Mouse (Mus musculus) c-Kit-positive CD71-positive TER-119-negative erythroid progenitor cells, embryonic 14.5 days (primary cell): ENCODE measurements around the gene Zdbf2.

ENCODE experiments used
- DNase-seq: peaks from one replicate; pipeline ENCODE4 v3.0.0-alpha.2; 2013; ENCODE audit warnings: low read depth

The Zdbf2 gene

DNA sequence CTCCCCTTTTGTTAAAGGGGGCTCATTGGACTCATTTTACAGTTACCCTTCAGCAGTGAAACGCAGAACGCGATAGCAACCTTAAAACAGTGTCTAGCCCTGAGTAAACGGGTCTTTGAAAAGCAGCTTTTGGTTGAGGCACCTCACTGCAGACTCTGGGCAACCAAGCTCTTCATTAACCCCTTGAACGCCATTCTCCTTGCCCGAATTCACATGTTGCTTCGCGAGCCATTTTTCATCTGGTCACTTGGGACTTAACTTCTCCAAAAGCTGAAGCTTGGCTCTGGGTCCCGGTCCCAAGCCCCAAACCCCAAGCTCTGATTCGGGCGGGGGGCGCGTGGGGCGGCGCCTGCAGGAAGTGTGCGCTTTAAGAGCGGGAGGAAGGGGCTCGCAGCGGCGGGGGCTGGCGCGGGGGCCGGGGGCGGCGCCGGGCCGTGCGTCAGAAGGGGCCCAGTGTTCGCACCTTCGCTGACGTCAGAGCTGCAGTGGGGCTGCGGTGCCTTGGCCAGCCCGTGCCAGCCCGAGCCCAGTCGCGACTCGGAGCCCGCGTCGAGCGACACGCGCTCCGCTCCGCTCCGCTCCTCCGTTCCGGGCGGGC is at the start of gene Zdbf2:
TSS of gene Zdbf2 (plus strand) at position 525 of the 598 bp plus-strand sequence.
- DNase-seq = no peak

DNA sequence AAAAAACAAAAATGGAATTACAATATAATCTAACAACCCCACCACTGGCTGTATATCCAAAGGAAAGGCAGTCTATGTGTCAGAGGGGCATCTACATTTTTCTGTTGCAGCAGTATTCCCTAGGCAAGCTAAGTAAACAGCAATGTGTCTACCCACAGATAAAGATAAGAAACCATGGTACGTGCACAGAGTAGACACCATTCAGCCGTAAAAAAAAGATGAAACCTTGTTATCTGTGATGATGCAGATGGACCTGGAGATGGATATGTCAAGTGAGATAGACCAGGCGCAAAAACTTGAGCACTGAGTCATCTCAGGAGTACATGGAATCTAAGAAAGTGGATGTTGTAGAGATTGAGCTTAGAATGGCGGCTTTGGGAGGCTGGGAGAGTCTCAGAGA is 48.1 kb upstream of the Zdbf2 start:
- no peak for DNase-seq

DNA sequence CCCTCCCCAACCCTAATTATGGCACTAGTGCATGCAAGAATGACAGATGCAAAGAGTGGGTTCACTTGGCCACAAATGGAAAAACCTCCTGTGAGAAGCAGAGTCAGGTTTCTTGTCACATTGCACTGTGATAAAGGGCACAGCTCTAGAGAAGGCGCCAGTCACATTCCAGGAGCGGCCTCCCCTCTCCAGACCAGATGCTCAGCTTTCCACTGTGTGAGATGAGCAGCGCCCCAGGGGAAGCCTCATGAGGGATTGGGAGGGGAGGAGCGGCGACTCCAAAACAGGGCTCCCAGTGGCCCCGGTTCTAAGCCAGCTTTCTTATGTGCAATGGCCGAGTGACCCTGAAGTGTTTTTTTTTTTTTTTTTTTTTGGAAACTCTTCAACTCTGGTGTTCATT is 47.2 kb upstream of the Zdbf2 start:
- DNase-seq = no peak

DNA sequence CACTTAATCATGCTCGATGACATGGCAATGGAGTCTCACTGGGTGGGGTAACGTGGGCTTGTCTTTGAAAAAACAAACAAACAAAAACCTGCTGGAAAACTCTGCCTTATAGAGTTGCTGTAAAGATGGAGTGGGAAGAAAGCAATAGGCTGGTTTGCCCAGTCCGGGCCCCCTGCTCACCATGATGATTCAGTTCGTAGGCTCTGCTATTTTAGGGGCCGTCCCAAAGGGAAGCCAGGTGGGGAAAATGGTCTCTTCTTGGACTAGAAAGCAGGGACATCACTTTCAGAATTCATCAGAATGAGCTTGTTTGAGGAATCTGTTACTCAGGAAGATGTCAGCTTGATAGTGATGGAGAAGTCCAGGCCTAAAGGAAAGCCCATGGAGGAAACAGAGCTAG is 45.8 kb upstream of the Zdbf2 start:
- no peak for DNase-seq

DNA sequence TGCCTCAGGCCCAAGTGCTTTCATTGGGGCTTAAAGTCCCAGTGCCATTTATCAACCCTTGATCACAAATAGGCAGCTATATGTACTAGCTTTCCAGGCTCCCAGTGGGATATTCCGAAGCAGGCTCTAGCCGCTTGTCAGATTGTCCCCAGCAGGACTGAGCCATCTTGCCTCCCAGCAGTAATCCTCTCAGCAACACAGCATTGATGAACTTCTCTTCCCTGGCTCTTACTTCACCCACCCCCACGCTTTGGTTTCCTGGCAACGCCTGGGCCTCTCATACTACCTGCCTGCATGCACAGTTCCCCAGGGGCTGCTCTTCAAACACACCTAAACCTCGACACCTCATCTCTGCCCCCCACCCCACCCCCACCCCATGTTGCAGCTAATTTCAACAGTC is 35.7 kb upstream of the Zdbf2 start:
- no peak for DNase-seq

DNA sequence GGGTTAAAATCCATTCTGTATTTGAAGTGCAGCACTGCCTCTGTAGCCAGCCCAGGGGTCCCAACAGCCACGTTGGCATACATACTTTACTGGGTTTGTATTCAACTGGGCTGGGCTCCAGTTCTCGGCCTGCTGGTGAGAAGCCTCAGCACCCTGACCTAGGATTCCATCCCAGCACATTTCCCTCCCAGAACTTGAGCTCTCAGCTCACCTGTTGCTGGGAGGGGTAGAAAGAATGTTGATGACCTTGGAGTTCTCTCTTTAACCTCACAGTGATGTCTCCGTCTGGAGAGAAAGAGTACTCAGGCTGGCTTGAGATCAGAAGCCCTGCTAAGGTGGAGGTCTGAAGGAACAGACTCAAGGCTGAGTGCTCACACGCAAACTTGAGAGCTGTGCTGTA is 33.8 kb upstream of the Zdbf2 start:
- DNase-seq = no peak

DNA sequence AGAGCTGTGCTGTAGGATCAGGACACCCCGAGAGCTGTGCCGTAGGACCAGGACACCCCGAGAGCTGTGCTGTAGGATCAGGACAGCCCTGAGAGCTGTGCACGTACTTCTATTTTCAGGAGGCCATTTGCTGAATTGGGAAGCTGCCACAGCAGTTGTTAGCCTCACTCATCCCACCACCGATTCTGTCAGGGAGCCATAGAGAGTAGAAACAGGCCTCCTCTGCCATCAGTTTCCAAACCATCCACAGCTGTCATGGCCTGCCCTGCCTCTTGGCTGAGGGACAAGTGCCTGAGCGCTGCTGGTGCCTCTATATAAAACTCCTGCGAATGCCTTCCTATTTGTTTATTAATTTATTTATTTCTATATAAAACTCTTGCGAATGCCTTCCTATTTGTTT is 33.3 kb upstream of the Zdbf2 start:
- no peak for DNase-seq

DNA sequence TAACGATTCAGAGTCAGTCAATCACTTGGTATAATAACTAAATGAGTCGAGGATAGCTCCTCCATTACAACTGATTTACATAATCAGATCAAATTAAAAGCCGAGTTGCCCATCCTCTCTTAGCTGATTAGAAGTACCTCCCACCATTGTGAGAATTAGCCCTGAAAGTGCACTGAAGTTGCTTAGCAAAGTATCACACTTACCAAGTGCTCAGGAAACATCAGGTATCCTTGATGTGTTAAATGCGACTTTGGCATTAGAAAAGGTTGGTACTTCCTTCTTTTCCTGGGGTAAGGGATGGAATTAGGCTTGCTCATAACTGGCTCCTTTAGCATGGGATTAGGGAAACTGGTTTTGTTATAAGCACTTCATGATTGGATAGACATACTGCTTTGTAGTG is 29.2 kb upstream of the Zdbf2 start:
- DNase-seq = no peak

DNA sequence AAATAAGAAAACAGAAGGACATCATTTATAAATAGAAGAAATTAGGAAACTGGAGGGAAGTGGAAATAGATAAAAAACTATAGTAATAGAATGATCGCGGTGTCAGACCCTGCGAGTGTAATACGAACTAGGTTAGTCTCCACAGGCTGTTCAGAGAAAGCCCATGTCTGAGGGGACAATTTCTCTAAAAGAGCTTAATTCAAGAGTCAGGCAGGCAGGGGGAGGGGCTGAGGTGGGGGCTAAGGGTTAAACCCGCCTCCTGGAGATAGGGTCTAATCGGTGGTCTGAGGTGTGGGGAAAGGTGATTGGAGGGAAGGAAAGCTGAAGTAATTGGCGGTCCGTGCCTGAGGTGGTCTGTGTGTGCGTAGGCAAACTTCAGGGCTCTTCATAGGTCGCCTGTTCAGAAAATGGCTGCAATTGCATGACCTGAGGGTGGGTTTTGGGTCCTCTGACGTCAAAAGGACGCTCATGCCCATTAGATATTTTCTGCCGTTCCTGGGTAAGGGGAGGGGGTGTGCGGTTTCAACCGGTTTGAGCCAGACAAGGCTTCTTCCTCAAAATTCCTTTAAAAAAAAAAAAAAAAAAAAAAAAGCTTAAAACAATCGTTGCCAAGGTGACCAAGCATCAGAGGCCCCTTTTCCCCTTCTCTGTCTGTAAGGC is 26.1 kb upstream of the Zdbf2 start:
- no peak for DNase-seq

DNA sequence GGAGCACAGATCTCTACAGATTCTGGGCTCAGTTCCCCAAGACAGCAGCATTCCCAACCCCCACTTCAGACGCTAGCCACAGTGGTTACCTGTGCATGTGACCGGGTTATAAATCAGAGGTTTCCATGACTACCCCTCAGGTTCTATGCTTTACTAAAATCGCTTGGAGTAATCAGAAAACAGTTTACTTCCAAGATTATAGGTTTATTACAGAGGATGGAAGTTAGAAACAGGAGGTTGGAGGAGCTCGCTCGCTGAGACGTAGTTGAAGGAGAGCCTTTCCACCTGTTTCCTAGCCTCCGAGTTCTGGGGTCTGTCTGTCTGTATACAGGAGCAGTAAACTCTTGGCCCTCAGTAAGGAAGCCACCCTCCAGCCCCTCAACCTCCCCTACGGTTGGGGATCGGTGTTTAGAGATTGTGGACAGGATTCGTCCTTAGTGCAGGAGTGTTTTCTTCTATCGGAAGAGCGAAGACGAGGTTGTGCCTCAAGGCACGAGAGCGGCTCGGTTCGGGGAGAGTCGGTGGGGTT is 25.2 kb upstream of the Zdbf2 start:
- no peak for DNase-seq

DNA sequence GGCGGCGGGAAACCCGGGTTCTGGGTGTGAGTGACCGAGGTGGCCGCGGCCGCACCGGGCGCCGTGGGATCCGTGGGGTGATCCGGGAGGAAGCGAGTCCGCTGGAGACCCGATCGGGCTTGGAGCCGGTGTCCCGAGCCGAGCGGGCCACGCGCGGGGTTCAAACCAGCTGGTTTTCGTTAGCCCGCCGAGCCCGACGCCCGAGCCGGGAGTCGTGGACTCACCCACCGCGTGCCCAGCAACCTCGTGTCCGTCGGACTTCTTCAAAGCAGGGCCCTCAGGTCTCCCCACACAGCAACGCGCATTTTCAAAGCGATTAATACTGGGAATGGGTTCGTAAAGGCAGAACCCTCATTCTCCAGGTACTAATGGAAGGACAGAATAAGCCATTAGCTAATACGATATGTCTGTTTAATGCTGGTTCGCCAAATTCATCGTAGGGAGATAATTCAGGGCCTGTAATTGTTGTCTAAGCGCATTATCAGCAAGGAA is 24.7 kb upstream of the Zdbf2 start:
- no peak for DNase-seq

DNA sequence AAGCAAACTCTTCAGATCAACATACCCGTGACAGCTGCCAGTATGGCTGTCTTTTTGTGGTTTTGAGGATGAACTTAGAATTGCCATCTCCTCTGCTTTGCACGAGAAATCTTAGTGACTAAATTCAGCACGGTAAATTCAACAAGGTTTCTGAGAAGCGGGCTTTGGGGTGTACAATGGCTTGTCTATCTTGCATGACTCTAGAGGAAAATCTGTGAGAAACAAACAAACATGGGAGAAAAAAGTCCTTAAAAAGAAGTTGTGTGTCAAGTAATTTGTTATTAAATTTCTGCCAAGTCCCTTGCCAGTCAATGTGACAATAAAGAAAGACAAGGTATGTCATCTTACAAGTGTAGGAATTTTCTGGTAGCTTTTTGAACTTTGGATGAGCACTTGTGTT is 23.8 kb upstream of the Zdbf2 start:
- DNase-seq = no peak

DNA sequence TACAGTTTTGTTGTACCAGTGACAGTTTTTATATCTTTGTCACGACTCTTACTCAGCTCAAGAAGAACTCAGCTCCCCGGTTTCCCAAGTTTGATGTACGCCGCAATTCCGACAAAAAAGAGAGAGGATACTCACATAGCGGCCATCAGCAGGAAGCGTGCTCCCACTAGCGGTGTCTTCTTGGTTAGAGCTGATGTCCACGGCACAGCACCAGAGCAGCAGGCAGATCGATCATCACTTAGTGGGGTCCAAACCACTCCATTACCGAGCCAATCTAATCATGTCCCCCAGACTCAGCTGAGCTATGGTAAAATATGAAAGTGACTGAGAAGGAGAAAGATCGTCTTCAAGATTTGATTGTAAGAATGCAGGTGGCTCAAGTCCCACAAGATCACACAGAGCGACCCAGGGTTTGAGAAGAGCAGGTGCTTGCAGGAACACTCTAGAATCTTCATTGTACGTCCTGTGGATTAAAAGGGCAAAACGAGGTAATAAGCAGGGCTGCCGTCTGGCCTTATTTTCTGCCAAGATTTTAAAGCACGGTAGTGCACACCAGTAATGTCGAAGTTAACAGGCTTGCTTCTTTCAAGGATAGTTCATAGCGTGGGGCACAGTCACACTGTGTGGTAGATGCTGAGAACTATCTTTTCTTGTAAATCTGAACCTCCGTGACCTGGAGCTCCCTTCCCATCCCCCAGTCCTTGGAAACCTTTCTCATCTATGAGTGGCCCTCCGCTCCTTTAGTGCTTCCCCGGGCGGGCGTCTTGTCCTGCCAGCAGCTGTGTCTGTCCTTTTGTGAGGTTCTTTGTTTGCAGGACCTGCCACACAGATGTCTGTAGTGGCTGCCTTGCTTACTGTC is 20.5 kb upstream of the Zdbf2 start:
- DNase-seq = no peak

DNA sequence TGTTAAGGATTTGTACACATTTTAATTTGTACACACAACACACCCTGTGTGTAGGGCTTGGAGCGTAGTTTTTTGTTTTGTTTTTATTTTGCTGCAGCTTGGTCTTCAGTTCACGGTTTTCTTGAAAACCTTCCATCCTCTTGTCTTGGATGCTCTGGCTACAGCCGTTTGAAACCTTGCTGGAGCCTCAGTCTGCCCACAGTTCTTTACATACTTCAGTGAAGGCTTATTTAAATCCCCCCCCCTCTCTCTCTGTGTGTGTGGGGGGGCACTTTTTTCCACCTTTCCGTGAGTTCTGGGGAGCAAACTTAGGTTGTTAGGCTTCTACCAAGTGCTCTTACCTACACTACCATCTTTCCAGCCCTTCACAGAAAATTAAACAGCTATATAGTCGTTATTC is 19.8 kb upstream of the Zdbf2 start:
- DNase-seq = no peak

DNA sequence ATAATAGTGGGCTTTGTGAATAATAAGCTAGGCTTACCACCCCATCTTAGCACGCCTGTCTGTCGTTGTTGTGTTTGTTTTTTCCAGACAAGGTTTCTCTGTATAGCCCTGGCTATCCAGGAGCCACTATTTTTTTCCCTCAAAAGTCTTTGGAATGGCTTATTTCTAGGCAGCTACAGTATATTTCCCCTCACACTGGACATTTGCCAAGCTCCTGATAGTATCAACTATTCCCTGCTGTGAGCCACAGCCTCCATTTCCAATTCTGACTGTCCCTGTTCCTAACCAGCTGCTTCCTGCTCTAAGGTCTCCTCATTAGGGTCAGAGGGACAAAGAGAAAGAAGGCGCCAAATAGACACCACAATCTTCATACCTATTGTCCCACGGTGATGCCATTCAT is 18.0 kb upstream of the Zdbf2 start:
- DNase-seq = no peak

DNA sequence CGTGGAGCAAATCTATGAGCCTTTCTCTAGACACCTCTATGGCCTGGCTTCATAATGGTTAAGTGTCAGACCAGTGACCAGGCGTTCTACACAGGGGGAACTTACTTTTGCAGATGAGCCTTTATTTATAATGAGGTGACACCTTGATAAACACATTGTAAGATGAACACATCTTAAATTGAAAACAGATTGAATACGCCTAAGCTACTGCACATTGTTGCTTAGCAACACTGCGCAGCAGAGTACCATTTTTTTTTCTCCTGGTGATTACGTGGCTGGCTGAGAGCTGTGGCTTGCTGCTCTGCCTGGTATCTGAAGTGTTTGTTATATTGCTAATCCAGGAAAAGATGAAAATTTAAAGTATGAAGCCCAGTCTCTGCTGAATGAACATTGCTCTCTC is 17.0 kb upstream of the Zdbf2 start:
- DNase-seq = no peak

DNA sequence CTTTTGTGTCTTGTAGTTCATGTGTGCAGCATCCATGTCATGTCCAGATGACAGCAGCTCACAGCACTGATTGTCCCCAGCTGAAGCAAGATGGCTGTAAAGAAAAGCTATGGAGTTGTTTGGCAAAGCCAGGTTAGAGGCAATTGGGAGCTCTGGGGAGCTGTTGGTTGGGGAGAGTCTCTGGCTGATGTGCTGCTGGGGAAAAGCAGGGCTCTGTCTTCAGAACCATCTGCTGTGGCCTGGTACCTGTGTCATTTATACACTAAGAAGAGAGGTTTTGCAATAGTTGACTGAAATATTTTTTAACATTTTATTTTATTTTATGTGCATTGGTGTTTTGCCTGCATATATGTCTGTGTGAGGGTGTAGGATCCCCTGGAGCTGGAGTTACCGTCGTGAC is 14.6 kb upstream of the Zdbf2 start:
- no peak for DNase-seq

DNA sequence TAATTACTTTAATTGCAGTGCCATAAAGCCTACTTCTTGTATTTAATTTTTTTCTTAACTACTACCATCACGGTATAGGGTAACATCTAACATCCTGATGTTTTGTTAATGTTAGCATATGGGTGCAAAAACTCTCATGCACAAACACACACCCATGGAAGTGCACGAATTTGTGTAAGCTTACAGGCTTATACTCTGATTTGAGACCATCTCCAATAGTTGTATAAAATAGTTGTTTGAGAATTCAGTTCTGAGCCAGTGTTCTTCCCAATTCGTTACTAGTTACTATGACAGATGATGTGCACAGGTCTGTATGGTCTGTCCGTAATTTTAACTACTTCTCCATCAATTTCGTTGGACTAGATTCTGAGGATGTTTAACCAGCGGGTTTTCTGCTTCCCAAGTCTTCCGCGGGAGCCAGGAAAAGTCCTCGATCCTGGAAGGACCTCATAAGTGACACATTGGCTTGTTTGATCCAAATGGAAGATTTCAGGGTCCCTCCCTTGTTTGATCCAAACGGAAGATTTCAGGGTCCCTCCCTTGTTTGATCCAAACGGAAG is 13.7 kb upstream of the Zdbf2 start:
- DNase-seq = no peak

DNA sequence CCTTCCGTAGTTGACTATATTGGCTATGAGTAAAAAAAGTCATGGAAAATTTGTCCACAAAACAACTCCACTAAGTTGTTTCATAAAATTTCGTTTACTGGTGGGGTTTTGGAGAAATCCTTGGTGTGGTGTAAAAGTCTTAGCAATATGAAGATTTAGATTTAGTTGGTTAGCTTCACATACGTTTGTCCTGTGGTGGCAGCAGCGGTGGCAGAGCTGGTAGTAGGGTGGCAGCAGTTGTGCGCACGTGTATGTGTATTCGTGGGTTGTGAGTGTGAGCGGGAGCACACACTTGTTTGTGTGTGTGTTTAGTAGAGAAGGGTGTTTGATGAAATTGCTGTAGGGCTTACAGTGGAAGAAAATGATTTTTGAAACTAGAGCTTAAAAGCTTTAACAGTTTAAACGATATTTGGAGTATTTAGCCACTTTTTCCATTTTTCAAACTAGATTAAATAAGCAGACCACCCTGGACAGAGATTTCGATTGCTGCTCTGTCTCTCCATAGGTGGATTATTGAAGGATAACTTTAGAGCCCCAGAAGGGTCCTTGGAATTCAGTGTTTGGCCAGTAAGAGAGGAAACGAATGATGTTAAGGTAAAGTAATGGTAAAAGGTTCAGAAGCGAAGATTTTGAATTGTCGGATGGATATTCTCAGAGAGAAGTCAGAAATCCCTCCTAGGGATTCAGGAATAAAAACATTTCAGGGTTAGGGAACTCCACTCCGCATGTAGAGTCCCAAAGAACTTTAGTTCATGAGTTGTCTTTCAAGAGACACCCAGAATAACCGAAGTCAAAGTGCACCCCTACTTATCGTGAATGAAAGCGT is 12.9 kb upstream of the Zdbf2 start:
- DNase-seq = no peak

DNA sequence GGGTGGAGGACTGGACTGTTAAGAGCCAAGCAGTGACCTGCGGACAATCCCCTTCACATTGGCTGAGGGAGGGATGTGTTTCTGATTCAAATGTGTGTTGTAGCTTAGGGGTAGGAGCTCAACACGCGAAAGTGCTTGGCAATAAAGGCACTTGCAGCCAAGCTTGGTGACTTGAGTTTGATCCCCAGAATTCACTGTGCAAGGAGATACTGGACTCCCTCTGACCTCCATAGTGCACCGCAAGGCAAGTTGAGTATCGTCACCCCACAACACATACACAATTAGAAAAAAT is 12.4 kb upstream of the Zdbf2 start:
- DNase-seq = no peak

DNA sequence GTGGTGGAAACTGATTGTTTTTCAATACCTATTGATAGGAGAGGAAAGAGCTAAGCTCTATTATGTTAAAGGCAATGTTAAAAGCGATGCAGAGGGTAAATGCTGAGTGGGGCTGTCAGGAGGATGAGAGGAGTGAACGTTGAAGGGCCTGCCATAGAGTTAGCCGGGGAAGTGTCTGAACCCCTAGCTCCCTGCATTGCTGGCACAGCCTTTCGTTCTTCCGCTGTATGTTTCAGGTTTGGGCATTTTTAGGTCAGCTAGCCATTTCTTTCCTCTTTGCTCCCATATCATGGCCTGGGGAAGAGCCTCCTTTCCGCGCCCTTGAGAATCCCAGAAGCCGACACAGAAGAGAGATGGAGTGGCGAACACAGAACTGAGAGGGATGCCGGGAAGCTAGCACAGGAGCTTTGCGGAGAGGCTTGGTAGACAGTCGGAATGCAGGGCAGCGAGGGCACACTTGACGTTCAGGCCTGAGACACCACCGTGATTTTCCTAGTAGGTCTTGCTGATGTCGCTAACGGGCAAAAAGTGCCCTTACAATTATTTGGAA is 11.9 kb upstream of the Zdbf2 start:
- no peak for DNase-seq

DNA sequence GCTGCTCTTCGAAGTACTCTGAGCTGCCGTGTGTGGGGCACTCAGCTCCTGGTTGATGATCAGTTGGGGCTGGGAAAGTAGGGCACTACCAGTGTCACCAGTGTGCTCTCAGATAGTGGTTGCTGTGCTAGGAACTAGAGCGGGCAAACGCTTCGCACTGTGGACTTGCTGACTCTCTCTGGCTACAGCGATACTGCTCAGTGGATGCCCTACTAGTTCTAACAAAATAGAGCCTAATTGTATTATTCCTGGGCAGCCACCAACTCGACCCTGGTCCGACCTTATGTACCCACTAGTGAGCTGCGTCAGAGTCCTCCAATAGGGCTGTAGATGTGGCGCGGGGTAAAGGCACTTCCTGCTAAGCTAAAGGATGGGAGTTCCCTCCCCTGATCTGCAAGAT is 9.4 kb upstream of the Zdbf2 start:
- no peak for DNase-seq
